In the genomic region with DNA sequence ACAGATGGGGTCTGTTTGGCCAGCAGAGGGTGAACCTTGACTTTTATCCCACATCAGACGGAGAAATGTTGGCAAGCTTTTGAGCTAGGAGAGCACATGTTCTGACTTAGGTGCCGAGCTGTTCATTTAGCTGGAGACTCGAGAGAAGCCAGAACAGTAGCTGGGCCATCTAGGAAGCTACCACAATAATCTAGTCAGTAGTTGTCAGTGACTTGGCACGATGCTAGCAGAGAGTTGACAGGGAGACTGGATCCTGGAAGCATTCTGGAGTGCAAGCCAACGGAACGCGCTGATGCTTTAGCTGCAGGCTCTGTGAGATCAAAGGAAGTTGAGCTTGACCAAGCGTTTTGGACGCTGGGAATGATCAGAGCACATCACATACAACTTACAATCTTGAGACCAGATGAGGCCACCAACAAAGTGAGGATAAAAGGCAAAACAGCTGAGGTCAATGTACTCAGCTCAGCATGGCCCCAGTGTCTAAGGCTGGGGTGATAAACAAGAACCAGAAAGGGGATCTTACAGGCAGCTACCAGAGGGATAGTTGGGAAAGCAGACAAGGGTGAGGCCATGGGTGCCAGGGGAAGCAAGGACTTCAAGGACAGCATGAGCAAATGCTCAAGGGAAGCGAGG, we compare ENCODE assay signal across 11 mouse cellular contexts.
"Had no signal": no experiment of that assay in that cellular context is flagged by ENCODE, and none has a peak within 500 bp of the region (broad histone marks: within the 10 kb centered on the region; RNA-seq: fewer than 3 reads in every experiment).

No protein-coding gene starts in this region.

- H3K9me3 ChIP-seq: limb, embryonic 15.5 days; midbrain, embryonic 13.5 days had no signal

- H3K27me3 ChIP-seq: limb, embryonic 15.5 days; liver, embryonic 12.5 days; midbrain, embryonic 13.5 days had no signal

- H3K4me1 ChIP-seq: limb, embryonic 15.5 days; liver, embryonic 12.5 days; midbrain, embryonic 13.5 days had no signal

- H3K4me2 ChIP-seq: limb, embryonic 15.5 days; liver, embryonic 12.5 days; midbrain, embryonic 13.5 days had no signal

- ATAC-seq: intestine, embryonic 16.5 days; liver, embryonic 12.5 days; midbrain, embryonic 13.5 days had no signal

- H3K36me3 ChIP-seq: limb, embryonic 15.5 days; liver, embryonic 12.5 days; midbrain, embryonic 13.5 days had no signal

- H3K9ac ChIP-seq: limb, embryonic 15.5 days; liver, embryonic 12.5 days; midbrain, embryonic 13.5 days had no signal

- H3K4me3 ChIP-seq: limb, embryonic 15.5 days; liver, embryonic 12.5 days; midbrain, embryonic 13.5 days had no signal

- H3K27ac ChIP-seq: kidney, postnatal 0 days; limb, embryonic 15.5 days; liver, embryonic 12.5 days; midbrain, embryonic 13.5 days had no signal

- DNase-seq: kidney, adult 9 months; layer of hippocampus, adult 9-11 months; layer of hippocampus, postnatal 36 days; right cerebral cortex, adult 18-20 months; right cerebral cortex, postnatal 25 days; thymus, postnatal 36 days had no signal
